Mouse (Mus musculus) G1E (cell line): ENCODE results near the gene Apmap.

Experiments
- CTCF ChIP-seq: IDR thresholded peaks from 2 replicates; pipeline ENCODE4 v1.5.1; 2012; ENCODE audit warnings: low read depth, low read length, inconsistent platforms, mixed read lengths
- GATA1 ChIP-seq: IDR thresholded peaks from 2 replicates; pipeline ENCODE4 v1.6.1; 2012; ENCODE audit warnings: borderline replicate concordance, low read length, inconsistent platforms, mixed read lengths
- GATA2 ChIP-seq: IDR thresholded peaks from 2 replicates; pipeline ENCODE4 v1.6.1; 2012; ENCODE audit warnings: low read depth, low read length, inconsistent platforms, borderline replicate concordance
- POLR2AphosphoS5 ChIP-seq: IDR thresholded peaks from 2 replicates; pipeline ENCODE4 v1.6.1; 2012; ENCODE audit warnings: low read depth, low read length, inconsistent platforms; ENCODE audit not compliant: insufficient replicate concordance
- TAL1 ChIP-seq: conservative IDR thresholded peaks from 2 replicates; pipeline ENCODE4 v1.6.1; 2012; ENCODE audit warnings: low read depth, low read length, inconsistent platforms, mixed read lengths

GRCm38 (mm10) chr2:150656975-150657768 is 48.8 kb upstream of the Apmap start:
- TF ChIP-seq CTCF: no peak
- no peak for TF ChIP-seq POLR2AphosphoS5
- TF ChIP-seq GATA1: no peak
- TF ChIP-seq GATA2: no peak
- TF ChIP-seq TAL1: no peak
